Mouse (Mus musculus): ENCODE results near the gene Scand1. TPM values are rescaled to one million over a fixed set of nuclear protein-coding genes. Genes with fewer than 3 reads are reported as not detected.
A peak's percentile ranks its signal among the peaks of the same experiment; 100 is the strongest.

Gene Scand1
- total RNA-seq, 4 experiments from 2014 or later = 73.0 to 84.3 (median 79.6) TPM

DNA sequence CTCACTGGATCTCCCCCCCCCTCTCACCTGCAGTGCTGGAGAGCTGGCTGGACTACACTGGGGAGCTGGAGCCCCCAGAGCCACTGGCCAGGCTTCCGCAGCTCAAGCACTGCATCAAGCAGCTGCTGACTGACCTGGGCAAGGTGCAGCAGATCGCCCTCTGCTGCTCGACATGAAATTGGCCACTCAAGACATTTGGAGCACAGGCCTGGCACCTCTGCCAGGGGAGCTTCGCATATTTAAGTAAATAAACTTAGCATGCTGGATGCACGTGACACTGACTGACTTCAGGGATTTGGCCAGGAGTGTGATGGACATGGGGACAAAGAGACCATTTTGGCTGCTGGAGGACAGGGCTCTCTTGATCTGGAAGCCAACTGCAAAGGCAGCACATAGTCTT, 5.2 kb downstream of the Scand1 start:
- no peak for DNase-seq (ENCODE audit: low spot score)

DNA sequence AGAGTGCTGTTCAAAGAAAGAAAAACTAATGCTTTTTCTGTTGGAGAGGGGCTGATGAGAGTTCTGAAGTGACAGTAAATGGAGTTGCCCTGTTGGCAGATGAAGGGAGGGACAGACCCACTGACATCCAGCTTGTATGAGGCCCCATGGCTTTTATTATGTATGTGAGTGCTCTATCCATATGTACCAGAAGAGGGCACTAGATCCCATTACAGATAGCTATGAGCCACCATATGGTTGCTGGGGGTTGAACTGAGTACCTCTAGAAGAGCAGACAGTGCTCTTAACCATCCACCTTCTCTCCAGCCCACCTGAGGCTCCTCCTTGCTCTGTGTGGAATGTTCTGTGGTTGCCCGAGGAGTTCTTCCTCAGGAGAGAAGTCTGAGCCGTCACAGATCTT, 6.7 kb downstream of the Scand1 start:
- DNase-seq (ENCODE audit: low spot score) = peak; percentile 19

DNA sequence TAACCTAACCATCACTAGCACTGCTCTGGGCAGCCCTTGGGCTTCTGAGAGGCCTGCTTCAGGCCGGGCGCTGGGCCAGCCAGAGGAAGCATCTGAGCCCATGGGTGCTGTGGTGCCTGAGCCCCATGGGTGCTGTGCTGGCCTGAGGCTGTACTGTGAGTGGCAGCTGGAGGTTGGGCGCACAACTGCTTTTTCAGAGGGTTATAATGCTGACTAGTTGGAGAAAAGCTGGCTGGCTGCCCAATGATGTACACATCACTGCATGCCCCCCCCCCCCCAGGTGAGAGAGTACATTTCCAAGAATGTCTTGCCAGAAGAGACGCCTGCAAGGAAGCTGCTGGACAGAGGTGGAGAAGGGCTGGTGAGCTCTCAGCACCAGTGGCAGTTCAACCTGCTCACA, 8.2 kb downstream of the Scand1 start:
- no peak for DNase-seq (ENCODE audit: low spot score)

DNA sequence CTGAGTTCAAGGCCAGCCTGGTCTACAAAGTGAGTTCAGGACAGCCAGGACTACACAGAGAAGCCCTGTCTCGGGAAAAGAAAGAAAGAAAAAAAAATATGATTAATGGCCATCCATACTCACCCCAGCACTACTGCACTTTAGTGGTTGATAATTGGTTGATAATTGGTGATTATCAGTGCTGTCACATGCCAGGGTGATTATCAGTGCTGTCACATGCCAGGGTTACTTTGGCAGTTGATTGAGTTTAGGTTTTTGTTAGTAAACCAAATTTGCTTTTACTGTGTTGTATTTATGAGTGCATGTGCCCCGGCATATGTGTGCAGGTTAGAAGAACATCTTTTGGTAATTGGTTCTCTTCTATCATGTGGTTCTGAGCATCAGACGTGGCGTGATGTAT, 10.4 kb downstream of the Scand1 start:
- DNase-seq (ENCODE audit: low spot score) = no peak

DNA sequence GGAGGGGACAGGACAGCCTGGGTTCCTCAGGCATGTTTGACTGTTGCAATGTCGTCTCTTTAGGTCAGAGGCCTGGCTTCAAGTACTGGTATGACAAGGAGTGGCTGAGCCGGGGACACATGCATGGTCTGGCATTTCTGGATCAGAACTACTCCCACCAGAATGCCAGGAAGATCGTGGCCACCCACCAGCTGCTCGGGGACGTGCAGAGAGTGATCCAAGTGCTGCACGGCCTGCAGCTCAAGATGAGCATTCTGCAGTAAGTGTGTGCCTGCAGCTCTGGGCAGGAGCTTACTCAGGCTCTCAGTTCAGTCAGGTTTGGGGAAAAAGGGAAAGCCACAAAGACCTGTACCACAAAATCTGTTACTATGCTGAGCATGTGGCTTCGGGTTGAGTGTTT, 14.0 kb downstream of the Scand1 start:
- no peak for DNase-seq (ENCODE audit: low spot score)

DNA sequence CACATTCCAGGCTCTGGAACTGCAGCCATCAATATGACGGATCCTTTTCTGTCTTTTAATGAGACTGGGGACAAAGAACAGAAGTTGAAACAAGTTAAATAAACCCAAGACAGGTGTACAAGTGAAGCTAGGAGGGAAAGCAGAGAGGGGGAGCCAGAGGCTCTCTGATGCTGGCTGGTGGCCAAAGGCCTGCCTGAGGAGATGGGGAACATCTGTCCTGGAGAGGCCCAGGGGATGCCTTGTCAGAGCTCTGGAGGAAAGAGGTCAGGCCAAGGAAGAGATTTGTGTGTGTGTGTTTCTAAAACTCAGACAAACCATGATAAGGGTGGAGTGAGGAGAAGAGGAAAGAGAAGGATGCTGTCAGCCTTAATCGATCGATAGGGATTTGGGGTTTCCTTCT, 14.9 kb downstream of the Scand1 start:
- peak; percentile 56 for DNase-seq (ENCODE audit: low spot score)

DNA sequence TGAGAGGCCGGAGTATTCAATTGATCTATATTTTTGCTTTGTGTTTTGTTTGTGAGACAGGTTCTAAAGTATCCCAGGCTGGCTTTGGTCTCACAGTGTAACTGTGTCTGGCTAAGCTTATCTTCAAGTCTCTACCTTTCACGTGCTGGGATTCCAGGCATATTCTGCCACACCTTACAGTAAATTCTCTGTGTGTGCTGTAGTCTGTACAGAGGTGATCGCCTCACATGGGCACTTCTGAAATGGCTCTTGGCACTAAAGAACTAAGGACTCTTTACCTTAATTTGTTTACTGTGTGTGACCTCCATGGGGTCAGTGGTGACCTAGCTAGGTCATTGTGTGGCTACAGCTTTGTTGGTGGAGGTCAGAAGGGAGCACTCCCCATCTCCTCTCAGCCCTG, 16.3 kb downstream of the Scand1 start:
- no peak for DNase-seq (ENCODE audit: low spot score)

DNA sequence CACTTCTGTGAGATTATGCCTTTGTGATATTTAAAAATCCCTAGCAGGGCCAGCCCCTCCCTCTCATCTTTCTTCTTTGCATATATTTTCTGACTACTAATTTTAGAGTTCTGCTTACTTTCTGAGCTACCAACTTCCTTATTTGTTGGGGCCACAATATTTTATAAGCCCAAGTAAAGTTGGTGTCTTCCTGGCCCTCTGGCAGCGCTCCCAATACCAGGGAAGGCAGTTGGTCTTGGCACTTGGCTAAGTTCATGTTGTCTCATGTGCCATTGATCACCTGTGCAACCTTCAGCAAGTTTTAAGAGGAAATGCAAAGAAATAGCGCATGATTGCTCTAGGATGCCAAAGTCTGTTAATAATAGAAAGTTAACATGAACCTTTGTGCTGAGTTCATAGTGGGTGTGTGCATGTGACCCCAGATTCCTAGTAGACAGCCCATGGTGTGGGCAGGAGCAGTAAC, 16.9 kb downstream of the Scand1 start:
- no peak for DNase-seq (ENCODE audit: low spot score)

DNA sequence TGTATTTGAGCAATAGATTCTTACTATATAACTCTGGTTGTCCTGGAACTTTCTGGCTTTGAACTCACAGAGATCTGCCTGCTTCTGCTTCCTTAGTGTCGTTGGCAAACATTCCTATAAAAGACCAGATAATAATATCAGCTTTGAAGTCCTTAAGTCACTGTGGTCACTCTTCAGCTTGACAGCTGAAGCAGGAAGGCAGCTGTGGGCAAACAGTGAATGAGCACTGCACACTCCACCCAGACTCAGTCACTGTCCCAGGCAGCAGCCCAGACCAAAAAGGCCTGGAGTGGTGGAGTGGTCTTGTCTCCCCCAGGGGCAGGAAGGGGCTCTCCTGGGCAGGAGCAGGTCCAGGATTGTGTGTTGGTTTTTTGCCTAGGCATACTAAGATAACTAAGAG, 20.5 kb downstream of the Scand1 start:
- no peak for DNase-seq (ENCODE audit: low spot score)

DNA sequence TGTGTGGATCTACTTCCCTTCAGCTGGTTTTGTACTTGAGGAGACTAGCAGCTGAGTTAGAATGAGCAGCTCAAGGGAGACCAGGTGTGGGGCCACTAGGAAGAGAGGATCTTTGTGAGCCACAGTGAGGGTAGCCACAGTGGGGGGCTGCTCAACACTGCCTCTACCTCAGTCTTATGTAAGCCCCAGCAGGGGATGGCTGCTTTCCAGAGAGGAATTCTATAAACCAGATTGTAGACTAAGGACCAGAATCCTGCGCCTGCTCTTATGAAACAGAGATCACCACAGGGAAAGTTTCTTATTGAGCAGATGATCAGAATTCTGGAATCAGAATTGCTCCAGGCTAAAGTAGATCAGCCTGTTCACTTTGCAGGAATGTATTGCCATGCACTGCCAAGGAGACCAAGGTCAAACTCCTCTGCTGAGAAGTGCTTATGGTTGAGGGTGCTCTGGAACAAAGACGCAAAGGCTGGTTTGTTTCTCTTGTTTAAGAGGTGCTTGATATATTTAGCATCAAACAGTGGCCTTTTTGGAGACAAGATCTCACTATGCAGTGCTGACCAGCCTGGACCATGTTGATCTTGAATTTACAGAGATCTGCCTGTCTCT, 22.8 kb downstream of the Scand1 start:
- no peak for DNase-seq (ENCODE audit: low spot score)

DNA sequence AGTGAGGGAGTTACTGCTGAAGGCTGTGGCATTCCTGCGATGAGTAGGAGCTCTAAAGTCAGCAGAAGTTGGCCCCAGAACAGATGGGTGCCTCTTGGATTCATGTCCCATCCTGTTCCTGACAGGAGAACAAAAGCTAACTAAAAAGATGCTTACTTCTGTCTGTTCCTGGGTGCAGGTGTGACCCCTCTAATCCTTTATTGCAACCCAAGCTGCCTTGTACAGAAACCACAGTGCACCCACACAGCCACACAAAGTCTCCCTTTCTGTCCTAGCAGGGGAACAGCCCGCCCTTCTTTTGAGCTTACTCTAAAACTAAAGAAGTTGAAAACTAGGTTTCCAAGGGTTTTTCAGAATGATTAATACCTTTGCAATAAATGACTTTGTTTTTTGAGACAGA, 24.3 kb downstream of the Scand1 start:
- DNase-seq (ENCODE audit: low spot score) = no peak

DNA sequence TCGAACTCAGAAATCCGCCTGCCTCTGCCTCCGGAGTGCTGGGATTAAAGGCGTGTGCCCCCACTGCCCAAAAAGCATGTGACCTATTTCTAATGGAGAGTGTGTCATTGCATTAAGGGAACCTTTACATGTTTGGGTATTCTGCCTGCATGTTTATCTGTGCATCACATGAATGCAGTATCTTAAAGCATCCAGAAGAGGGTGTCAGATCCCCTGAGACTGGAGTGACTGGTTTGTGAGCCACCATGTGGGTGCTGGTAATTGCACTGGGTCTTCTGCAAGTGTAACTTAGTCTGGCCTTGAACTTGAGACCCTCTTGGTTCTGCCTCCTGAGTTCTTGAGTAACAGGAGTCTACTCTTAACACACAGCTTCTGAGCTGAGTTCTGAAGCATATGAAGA, 25.8 kb downstream of the Scand1 start:
- no peak for DNase-seq (ENCODE audit: low spot score)

DNA sequence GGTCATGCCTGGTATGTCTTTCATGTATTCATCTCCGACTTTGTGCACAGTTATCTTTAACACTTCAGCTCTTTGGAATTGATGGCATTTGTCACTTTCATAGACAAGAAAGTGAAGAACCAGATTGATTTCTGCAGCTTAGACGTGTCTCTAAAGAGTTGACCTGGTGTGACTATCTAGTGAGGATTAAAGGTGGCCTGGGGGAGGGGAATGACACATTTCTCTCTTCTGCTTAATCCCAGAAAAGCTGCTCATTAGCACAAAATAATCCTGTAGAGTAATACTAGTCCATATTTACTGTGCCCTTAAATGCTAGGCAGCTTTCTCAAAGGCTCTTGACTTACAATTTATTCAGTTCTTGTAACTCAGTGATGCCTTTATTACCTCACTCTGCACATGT, 27.3 kb downstream of the Scand1 start:
- no peak for DNase-seq (ENCODE audit: low spot score)

DNA sequence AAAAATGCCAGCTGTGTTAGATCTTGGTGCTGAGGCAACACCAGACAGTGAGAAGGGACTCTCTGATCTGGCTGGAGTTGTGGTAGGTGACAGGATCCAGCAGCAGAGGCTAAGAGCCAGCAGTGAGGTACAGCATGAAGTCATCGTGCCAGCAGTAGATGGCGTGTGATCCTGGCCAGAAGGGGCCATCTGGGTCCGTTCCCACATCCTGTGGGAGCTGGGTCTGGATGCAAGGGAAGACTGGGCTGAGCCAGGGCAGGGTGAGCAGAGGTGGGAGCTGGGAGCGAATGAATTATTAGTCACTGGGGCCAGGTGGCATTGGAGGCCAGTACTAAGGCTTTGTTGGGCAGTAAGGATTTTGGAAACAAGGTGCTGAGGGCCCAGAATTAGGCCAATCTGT, 31.3 kb downstream of the Scand1 start:
- no peak for DNase-seq (ENCODE audit: low spot score)

DNA sequence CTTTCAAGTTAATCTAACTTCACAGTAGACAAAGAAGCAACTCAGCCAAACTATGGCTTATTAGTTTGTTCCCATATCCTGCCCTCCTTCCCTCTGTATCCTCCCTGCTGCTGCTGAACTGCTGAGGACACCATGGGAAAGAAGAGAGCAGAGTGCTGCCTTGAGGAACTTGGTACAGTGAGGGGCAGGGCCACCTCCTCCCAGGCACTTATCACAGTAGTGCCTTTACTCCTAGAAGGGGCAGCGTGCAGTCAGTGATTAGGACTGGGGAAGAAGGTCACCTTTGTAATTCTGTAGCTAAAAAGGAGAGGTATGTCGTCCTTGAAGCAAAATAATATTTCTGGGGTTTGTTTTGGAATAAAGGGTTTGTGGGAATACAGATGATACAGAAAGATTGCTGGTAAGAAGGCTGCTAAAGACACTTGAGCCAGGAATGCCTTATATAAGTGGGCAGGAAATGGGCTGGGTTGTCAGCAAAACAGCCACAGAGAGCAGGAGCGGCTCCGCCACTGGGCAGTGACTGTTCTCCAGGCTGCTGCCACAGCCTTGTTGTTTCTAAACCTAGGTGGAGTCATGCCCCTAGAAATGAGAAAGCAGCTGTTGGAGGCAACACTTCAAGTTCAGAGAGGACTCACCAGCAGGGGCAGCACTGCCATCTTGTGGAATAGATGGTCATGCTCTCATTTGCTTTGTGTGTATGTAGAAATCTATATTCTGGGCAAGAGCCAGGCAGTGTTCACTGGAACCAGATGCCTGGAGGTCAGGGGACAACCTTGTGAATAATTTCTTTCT, 34.1 kb downstream of the Scand1 start:
- DNase-seq (ENCODE audit: low spot score) = peak; percentile 90

DNA sequence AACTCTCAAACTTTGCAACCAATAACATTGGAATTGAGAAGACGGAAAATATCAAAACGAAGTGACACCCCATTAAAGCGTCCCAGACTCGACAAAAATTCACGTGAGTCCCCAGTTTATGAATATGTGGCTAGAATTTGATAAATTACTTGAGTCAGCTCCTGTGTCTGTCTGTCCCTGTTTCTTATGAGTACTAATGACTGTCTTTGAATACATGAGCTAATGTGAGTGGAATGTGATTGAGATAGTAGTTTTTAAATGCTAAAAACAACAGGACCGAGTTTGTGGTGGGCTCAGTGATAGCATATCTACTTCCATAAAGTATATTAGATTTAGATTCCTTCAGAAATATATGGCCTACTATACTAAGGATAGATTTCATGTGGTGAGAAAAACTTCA, 40.0 kb downstream of the Scand1 start:
- DNase-seq (ENCODE audit: low spot score) = no peak

DNA sequence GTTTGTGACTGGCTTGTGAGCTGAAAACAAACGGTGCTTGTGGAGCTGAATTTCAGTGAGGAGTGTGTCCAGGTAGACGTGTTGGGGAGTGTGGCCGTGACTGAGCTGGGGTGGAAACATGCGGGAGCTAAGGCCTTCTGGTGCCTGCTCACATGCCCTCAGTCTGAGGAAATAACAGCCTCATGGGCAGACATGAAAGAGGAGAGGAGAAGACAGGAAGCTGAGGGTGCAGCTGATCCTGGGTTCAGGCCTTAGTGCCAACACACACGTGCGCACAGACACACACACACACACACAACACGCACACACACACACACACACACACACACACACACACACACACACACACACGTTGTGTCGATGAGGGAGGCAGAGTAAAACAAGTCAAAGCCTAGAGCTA, 44.9 kb downstream of the Scand1 start:
- DNase-seq (ENCODE audit: low spot score) = no peak

DNA sequence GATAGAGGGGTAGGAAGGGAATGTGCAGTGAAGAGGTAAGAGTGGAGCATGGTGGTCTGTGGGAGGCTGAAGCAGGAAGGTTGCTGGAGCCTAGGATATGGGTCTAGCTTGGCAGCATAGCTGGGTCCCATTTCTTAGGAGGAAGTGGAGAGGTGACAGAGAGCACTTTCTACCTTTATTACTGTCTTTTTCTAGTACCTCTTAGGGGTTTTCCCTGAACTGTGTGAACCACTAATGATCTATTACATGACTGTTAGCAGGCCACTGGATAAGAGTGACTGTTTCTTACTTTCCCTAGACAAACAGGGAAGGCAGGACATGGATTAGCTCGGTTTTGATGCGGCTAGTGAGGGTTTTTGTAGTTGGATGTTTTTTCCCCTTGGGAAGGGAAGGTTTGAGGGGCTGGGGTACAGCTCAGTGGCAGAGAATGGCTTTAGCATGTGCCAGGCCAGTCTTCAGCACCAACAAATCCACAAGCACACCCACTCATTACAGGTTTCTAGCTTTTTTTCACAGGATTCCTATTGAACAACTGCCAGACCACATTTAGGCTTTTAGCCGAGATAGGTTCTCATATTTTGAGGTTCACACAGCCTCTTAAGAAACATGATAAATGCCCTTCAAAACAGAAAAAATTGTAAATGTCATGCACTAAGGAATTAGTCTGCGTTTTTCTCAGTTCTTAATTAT, 49.2 kb downstream of the Scand1 start:
- DNase-seq (ENCODE audit: low spot score) = no peak

Small RNAs within 50 kb of the gene (microRNA-seq; reads per million reads assigned to microRNA genes)
- not detected for gene Gm22759

Other genes with a start within 250 kb of the Scand1 start
- gene Spag4, start 247.5 kb downstream of the Scand1 start, total RNA-seq (2022) = 1 to 10 TPM in 2 of 4 experiments, under 1 TPM in 2; 0.62 to 2.3 (median 1.1) TPM
- gene Cpne1, start 200.7 kb downstream of the Scand1 start, total RNA-seq (2022) = 10 to 100 TPM in 3 of 4 experiments, 1 to 10 TPM in 1; 9.4 to 13.7 (median 11.9) TPM
- gene Rbm12, start 200.7 kb downstream of the Scand1 start, total RNA-seq (2022) = 10 to 100 TPM in 2 of 4 experiments, 1 to 10 TPM in 2; 8.4 to 20.4 (median 13.6) TPM
- 10 to 100 TPM in 2 of 4 experiments, 1 to 10 TPM in 2; 9.4 to 12.1 (median 10.2) TPM for gene Gm28036, start 185.6 kb downstream of the Scand1 start, total RNA-seq (2022)
- 100 to 1,000 TPM; 303 to 403 (median 332) TPM for gene Romo1, start 168.7 kb downstream of the Scand1 start, total RNA-seq (2022)
- 100 to 1,000 TPM; 104 to 115 (median 107) TPM for gene Nfs1, start 168.5 kb downstream of the Scand1 start, total RNA-seq (2022)
- gene Rbm39, start 132.5 kb downstream of the Scand1 start, total RNA-seq (2022) = 100 to 1,000 TPM; 107 to 140 (median 123) TPM
- 10 to 100 TPM; 13.5 to 25.1 (median 19.2) TPM for gene Phf20, start 116.2 kb downstream of the Scand1 start, total RNA-seq (2022)
- gene Cnbd2, start 405 bp downstream of the Scand1 start, total RNA-seq (2022) = 1 to 10 TPM in 1 of 4 experiments, under 1 TPM in 3; 0.60 to 1.1 (median 0.81) TPM
- gene Epb41l1, start 108.2 kb upstream of the Scand1 start, total RNA-seq (2022) = 1 to 10 TPM; 6.5 to 9.4 (median 7.6) TPM
- gene Aar2, start 234.9 kb upstream of the Scand1 start, total RNA-seq (2022) = 10 to 100 TPM; 20.3 to 23.3 (median 22.2) TPM